Mouse (Mus musculus) forebrain, embryonic 14.5 days (tissue): ENCODE measurements at regions not wholly inside any gene's neighbourhood (a gene's known extent, or its start where the extent isn't known, plus 50 kb on each side); places are given as distances from the start of the nearest gene placed in this dataset.

Experiments used
- ATAC-seq: fragments of 200-750 bp; cut with Nextera tagmentation; 2 replicates; pipeline ENCODE4 v1.8.0; 2017; ENCODE audit warnings: mild to moderate bottlenecking, moderate library complexity
- DNase-seq: peaks from one replicate; pipeline ENCODE4 v3.0.0-alpha.2; 2015; ENCODE audit warnings: low spot score
- H3K27ac ChIP-seq: fragments of 300-500 bp; sonication (generic); 2 replicates; pipeline ENCODE4 v1.5.1; 2014; ENCODE audit warnings: low read depth, mild to moderate bottlenecking, control low read depth, low read length, moderate library complexity
- H3K27me3 ChIP-seq: fragments of 300-500 bp; sonication (generic); replicated peaks from 2 replicates; pipeline ENCODE4 v1.6.1; 2014; ENCODE audit warnings: low read length, control low read depth, mixed read lengths; ENCODE audit not compliant: control insufficient read depth, insufficient read depth
- H3K36me3 ChIP-seq: fragments of 300-500 bp; sonication (generic); 2 replicates; pipeline ENCODE4 v1.6.1; 2014; ENCODE audit warnings: low read length, control low read depth; ENCODE audit not compliant: control insufficient read depth, insufficient read depth
- H3K4me1 ChIP-seq: fragments of 300-500 bp; sonication (generic); 2 replicates; pipeline ENCODE4 v1.6.1; 2014; ENCODE audit warnings: antibody characterized with exemption, low read length, control low read depth; ENCODE audit not compliant: control insufficient read depth, insufficient read depth
- H3K4me2 ChIP-seq: fragments of 300-500 bp; sonication (generic); 2 replicates; pipeline ENCODE4 v1.6.1; 2014; ENCODE audit warnings: mild to moderate bottlenecking, control low read depth, low read length
- H3K4me3 ChIP-seq: fragments of 300-500 bp; sonication (generic); 2 replicates; pipeline ENCODE4 v1.5.1; 2014; ENCODE audit warnings: low read depth, low read length, control low read depth
- H3K9ac ChIP-seq: fragments of 300-500 bp; sonication (generic); 2 replicates; pipeline ENCODE4 v1.6.1; 2014; ENCODE audit warnings: mild to moderate bottlenecking, low read length, control low read depth, moderate library complexity
- H3K9me3 ChIP-seq: fragments of 300-500 bp; sonication (generic); replicated peaks from 2 replicates; pipeline ENCODE4 v1.6.1; 2016; ENCODE audit warnings: low read length, control low read depth, mixed read lengths; ENCODE audit not compliant: control insufficient read depth
- WGBS: fragments of 180-500 bp; shearing (Covaris S2); extraction: QIAGEN DNeasy Blood & Tissue Kit; methylation state at CpG from one replicate; pipeline ENCODE4 v1.1.7; 2014; 5-methylcytosine and 5-hydroxymethylcytosine counted together

- no peak overlapping the region for H3K27ac ChIP-seq
- H3K9me3 ChIP-seq: no peaks in the 10 kb centered on the region
- no peaks in the 10 kb centered on the region for H3K36me3 ChIP-seq
- no peaks in the 10 kb centered on the region for H3K27me3 ChIP-seq
- no peak overlapping the region for H3K4me3 ChIP-seq
- no peaks in the 10 kb centered on the region for H3K4me1 ChIP-seq
- WGBS: 18% methylated on average over 2 of the region's 2 CpGs
- no peak overlapping the region for H3K4me2 ChIP-seq
- H3K9ac ChIP-seq: no peak overlapping the region
- peak; percentile 76 for DNase-seq
- peak; percentile 63; the same call in 1 of the 2 replicates for ATAC-seq
These were observed 59.8 kb upstream of the Nrg3 start for GRCm38 (mm10) chr14:39532689-39533088.
